Mouse (Mus musculus) MN1 (cell line): ENCODE data around the gene Sufu.

Experiments
- DNase-seq: peaks from one replicate; pipeline ENCODE4 v3.0.0-alpha.2; 2016; ENCODE audit warnings: low spot score

Sufu gene

DNA sequence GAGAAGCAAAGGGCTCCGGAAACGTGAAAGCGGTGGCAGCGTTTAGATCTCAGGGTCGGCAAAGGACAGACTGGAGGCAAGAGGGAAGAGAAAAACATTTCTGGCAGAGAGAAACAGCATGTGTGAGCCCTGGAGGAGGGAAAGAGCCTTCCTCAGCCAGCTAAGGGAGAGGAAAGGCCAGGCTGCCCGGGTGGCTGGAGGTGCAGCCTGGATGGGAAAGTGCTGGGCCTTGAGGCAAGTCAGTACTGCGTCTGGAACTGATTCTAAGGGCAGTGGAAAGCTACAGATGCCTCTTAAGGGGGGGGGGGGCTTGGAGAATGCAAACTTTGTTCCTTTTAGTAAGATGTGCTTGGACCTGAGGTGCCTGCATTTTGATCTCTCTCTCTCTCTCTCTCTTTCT lies 37.0 kb downstream of the Sufu start:
- no peak for DNase-seq

DNA sequence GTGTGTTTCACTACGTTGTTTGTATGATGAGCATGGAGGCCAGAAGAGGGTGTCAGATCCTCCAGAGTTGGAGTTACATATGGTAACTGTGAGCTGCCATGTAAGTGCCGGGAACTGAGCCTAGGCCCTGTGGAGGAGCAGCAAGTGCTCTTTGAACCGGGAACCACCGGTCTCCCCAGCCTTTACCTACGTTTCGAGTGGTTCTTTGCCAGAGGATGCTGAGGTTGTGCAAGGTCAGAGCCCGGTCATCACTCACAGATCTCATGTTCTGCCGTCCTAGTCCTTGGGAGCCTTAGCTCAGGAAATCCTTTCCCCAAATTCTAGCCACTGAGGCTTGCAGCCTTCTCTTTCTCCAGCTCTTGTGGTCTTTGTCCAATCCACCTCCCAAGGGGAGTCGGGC lies 37.5 kb downstream of the Sufu start:
- DNase-seq, result no peak

DNA sequence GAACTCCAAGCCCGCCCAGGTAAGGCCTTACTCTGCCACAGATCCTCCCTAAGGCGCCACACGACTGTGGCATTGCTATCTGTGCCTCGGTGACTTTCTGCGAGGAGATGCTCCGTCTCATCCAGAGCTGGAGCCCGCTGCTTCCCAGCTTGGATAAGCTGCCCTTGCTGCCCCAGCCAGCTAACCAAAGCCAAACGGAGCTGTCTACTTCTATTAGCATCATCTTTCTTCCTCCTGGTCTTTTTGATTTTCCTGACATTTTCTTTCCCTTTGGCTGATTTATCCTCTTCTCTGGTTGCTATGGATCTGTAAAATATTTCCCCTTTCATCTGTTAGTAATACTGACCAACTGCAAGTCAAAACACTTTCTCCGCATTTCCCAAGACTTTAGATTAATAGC lies 37.9 kb downstream of the Sufu start:
- DNase-seq, result no peak

DNA sequence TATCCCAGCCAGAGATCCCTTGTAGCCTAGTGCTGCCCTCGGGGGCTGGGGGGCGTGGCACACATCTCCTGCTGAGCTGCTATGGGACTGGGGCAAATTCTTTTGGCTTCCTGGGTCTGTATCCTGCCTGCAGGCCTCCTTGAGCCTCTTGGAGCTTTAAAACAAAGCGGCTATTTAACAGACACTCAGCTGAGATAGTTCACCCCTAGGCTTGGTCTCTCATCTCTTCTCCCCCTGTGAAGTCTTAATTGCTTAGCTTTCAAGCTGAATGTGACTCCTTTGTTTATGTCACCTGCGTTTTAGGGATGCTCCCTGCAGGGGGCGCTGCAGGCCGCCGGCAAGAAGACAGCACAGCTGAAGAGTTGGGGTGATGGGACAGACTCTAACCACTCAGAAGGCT lies 38.8 kb downstream of the Sufu start:
- DNase-seq, result peak; percentile 23

DNA sequence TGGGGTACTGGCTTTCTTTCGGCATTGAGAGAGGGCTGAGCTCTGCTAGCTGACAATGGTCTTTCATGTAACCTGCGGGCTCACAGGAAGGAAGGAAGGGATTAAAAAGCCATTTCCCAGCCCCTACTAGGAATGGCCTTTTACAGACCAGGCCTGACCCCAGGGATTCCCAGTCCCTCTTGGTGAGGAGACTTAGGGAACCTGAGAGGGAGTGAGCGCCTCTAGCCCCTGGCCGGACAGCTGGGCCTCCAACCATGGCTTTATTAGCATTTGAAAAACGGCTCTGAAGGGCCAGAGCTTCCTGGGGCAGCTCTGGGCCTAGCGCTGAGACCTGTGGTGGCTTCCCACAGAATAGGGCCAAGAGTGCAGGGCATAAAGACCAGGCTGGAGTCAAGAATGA lies 46.8 kb downstream of the Sufu start:
- no peak for DNase-seq

DNA sequence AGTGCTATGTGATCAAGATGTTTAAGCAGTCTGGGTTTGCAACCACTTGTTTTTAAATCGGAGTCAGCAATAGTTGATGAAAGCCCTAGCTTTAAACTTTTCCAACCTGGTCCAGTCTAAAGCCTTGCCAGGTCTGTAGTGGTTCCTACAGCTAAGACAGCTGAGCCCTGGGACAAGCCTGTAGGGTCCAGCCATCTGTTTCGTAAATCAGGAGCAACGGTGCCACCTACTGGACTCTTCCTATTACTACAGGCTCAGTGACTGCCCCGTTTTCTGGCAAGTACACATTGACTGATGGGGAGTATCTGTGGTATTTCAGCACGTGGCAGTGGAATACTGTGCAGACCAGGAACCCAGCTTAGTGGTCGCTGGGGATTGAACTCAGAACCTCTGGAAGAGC lies 47.5 kb downstream of the Sufu start:
- DNase-seq, result peak; percentile 73

DNA sequence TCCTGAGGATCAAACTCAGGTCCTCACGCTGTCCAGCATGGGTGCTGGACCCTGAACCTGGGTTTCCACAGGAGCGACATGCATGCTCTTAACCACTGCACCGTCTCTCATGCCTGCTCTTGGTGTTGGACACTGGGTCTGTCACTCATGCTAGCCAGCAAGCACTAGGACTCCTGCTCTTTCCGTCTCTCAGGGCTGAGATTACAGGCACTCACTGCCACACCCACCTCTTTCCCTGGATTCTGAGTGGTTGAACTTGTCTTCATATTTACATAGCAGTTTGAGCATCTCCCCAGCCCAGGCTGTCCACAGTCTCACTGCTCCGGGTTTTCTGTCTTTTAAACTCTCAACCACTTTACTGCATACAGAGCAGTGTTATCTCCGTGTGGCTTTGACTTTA lies 48.9 kb downstream of the Sufu start:
- peak; percentile 75 for DNase-seq

DNA sequence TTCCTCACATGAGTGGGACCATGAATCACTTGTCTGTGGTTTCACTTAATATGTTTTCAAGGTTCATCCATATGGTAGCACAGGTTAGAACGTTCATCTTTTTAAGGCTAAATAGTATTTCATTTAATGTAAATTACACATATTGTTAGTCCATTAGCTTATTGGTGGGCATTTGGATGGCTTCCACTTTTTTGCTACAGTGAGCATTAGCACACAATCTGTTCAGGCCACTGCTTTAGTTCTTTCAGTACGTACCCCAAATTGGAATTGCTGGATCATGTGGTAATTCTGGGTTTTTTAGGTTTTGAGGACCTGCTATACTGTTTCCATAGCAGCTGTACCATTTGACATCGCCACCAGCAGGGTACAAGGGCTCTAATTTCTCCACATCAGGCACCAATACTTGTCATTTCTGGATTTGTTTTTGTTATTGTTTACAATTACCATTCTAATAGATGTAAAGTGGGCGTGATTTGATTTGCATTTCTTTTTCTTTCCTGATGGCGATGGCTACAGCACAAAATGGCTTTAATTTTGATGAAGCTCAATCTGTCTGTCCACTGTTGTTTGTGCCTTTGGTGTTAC lies 49.8 kb downstream of the Sufu start:
- DNase-seq, result no peak

DNA sequence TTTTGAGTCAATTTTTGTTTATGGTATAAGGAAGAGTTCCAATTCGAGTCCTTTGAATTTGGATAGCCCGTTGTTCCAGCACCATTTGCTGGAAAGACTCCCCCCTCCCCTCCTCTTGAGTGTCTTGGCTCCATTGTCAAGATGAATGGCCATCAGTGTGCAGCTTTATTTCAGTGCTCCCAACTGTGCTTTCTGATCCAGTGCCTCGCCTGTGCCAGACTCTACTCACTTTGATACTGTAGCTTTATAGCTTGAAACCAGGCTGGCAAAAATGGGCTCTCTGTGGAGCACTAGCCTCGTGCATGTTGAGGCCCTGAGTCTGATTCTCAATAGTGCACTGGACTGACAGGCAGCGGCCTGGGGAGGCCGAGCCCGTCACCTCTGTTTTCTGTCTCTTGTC lies 50.4 kb downstream of the Sufu start:
- no peak for DNase-seq

DNA sequence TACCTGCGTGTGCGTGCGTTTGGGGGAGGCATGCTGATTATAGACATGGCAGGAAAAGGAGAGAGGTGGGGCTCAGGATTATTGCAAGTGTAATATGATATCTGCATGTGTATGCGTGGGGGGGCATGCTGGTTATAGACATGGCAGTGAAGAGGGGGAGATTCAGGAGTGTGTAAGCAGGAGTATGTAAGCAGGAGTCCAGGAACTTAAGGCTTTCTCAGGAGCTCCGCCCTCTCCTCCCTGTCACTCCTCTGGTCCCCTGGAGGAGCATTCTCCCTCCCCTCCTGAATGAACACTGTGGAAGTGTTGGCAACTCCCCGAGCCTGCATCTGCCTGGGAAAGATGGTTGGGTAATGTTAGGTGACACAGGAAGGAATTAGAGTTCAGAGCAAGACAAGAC lies 51.2 kb downstream of the Sufu start:
- no peak for DNase-seq

DNA sequence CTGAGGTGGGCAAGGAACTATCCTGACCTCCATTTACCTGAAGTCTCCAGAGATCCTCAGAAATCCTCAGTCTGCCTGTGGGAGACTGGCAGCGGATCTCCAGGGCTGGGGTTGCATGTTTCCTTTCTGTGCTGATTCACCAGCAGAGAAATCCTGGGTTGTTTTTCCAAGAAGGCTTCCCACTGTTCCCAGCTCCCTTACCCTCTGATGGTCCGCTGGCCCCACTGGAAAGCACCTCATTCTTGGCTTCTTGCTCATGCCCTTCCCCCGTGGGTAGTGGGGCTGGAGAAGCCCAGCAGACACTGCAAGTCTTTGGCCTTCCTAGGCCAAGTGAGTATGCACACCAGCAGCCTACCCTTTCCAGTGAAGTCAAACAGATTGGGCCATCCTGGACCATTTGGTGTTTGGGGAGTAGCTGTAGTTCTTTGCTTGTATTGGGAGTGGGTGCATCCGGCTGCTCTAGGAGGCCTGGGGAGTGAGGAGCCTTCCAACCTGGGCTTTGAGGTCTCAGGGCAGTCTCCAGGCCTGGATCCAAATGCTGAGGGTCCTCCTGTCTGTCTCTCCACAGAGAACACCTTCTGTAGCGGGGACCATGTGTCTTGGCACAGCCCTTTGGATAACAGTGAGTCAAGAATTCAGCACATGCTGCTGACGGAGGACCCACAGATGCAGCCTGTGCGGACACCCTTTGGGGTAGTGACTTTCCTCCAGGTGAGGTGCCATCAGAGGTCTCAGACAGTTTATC lies 52.7 kb downstream of the Sufu start:
- no peak for DNase-seq

DNA sequence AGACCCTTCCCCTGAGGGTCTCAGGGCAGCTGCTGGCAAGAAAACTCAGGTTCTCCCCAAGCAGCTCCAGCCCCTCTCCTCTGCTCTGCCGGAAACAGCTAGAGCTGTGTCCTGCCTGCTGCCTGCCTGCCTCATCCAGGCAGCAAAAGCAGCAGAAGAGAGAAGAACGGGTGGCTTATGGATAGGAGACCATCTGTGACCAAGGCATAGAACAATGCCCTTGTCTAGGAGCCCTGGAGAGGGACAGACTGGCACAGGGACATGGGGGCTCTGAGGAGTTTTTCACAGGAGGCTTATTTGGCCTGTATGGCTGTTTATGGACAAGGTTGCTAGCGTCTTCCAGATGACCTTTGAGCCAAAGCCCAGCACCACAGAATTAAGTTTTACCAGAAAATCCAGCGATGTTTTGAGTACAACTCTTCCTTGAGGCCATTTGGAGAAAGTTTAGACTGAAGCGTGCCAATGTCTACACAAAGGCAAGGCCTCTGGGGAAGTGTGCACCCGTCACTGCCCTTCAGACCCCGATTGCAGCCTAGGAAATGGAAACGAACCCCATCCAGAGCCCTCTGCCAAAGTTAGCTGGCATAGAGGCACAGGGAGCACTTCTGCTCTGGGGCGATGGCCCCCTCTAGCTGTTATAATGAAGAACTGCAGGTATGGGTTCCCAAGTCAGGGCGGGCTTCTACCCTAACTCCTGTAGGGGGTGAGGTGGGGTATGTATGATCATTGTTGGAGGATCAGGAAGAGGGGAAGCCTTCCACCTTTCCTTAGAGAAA lies 55.5 kb downstream of the Sufu start:
- DNase-seq, result peak; percentile 57

DNA sequence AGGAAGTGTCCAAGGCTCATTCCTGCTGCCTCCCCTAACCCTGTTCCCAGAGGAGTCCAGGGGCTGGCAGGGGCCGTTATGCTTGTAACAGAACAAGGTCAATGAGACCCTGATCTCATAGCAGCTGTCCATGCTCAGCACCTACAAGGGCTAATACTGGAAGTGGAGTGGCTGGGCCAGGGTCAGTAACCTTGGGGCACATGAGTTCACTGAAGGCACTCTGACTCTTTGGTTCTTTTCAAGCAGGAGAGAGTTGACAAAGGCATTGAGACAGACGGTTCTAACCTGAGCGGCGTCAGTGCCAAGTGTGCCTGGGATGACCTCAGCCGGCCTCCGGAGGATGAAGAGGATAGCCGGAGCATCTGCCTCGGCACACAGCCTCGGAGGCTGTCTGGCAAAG lies 56.2 kb downstream of the Sufu start:
- no peak for DNase-seq

DNA sequence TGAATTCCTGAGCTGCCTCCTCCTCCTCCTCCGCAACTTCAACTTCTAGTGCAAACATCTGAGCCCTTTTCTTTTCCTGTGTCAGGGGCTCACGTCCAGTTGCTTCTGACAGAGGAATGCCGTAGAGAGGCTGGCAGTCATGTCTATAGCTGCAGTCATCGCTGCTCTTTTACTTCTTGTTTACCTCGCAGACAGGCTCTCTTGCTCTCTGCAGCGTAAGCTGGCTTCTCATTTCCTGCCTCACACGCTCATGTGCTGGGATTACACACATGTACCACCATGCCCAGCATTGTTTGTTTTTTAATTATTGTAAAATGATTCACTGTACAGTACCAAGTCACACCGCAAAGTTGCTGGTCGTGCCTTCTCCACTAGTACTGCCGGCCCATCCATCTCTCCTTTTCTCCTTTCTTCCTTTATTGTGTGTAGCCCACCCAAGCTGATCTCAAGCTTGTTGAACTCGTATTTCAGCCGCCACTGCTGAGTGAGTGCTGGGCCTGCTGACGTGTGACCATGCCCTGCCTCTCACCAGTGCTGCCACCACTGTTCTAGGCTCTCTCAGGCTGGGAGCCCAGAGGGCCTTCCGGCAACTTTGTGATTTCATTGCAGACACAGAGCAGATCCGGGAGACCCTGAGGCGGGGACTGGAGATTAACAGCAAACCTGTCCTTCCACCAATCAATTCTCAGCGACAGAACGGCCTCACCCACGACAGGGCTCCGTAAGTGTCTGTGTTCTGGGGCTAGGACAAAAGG lies 57.6 kb downstream of the Sufu start:
- DNase-seq, result no peak

DNA sequence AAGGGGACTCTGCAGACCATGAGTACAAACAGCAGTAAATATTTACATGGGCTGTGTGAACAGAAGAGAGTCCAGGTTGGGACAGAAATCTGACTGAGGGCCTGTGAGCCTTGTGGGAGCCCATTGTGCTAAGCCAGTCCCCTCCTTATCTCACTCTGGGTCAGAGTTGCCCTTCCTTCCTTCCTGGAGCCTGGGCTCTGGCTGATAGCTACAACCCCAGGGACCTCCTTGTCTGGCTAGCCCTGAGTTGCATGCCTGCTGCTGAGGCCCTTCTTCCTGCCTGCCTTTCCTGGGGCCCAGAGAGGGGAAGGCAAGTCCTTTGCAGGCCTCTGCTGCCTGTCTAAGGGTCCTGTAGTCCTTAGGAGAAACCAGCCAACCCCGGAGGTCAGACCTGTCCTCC lies 58.3 kb downstream of the Sufu start:
- DNase-seq, result no peak

DNA sequence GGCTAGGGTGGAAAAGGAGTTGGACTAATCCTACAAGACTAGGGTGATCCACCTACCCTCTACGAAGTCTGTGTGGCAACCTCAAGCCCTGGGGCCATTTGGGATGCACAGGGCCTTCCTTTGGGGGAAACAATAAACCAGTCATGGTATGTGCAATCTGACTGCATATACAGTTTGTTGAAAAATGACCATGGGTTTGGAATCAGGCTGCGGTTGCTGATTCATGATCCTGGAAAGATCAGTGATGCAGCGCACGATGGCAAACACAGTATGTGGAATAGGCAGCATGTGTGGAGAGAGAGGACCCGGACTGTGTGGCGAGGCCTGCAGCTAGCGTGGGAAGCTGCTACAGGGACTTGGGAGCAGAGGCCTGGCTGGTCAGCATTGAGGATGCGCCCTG lies 58.9 kb downstream of the Sufu start:
- no peak for DNase-seq

DNA sequence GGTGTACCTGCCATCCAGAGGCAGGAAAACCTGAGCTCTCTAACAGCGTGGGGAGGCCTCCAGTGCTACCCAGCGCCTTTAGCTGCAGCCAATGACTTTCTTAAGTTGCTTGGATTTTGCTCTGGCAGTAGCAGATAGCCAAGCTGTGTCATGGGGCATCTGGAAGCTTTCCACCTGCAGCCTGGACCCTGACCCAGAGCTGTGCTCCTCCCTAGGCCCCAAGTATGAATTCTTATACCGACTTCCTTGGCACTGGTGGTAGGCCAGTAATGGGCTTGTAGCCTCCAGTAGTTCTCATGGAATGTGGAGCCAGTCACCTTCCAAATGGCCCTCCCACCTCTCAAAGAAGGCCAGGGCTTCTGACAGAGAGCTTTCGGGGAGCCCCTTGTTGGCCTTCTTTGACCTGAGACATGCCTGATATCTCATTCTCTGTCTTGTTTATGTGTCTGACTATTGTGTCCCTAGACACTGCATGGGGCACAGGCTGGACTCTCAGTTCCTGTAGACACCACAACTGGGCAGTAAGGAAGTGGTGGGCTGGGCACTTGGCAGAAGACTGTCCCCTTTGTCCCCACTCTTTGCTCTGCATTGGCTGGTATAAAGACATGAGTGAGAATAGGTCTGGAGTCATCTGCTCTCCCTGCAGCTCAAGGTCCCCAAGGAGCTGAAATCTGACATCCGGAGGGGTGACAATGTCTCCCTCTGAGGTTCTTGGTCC lies 59.5 kb downstream of the Sufu start:
- no peak for DNase-seq

DNA sequence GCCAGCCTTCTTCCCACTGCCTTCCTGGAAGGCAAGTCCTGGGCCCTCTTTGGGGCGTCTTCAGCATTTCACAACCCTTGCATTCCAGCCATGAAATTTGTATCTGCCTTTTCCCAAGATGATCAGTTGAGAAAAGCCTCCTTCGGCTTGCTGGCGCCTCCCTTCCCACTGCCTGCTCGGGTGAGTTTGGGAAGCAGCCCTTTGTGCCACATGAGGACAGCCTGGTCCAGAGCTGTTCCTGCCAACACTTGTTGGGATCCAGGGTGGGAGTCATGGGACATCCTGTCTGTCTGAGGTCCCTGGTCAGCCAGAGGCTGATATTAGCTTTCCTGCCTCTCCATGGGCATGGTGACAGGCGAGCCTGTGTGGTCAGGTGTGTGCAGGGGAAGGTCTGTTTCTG lies 61.1 kb downstream of the Sufu start:
- no peak for DNase-seq

DNA sequence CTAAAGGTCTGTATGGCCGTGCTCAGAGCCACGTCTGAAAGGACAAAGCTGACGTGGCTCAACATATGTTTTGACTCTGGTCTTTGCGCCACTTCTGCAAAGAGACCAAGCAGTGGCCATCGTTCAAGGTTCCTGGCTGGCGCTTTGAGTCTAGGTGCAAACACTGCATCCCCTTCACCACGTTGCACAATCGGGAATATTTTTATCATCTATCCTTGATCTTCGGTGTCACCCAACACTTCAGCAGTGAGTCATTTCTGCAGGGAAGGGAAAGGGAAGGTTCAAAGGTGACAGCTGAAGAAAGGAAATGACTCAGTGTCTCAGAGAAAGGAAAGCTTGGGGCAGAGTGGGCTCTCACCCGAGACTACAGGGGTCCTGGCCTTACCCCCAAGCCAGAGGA lies 62.6 kb downstream of the Sufu start:
- DNase-seq, result no peak

DNA sequence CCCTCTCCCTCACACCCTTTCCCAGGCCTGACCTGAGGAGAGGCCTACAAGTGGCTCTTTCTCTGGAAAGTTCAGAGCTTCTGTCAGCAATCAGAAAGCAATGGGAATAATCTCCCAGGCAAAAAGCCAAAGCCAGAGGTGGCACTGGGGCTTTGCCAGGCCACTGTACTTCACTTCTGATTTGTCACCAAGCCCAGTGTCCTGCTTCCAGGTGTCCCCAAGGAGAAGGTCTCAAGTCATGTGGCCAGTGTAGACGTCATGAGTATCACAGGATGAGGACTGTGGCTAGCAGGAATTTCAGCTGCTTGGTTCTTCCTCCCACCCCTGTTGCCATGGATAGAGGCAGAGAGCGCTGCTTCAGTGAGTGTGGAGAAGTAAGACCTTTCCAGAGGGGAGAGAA lies 63.2 kb downstream of the Sufu start:
- DNase-seq, result no peak

DNA sequence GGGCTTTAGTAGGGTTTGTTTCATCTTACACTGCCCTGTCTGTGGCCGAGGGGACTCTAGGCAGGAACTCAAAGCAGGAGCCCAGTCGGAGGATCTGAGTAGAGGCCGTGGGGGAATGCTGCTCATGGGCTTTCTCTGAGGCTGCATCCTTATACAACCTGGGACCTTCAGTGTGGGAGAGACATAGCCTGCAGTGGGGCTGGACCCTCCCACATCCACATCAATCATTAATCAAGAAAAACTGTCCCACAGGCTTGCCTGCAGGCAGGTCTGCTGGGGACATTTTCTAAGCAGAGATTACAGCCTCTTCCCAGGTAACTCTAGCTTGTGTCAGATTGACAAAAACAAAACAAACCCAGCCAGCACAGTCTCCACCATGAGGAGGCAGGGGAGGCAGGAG lies 65.9 kb downstream of the Sufu start:
- no peak for DNase-seq

DNA sequence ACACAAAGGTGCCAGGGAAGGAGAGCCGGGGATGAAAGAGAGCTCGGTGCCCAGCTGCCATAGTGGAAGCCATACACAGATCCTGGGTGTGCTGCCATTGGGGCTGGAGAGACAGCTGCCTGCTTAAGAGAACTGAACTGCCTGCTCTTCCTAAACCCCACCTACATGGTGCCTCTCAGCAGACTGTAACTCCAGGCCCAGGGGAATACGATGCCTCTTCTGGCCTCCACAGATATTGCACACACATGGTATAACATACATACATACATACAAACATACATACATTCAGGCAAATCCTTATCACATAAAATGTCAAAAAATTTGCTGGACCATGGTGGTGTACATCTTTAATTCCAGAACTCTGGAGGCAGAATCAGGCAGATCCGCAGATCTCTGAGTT lies 66.8 kb downstream of the Sufu start:
- DNase-seq, result no peak
